Mouse (Mus musculus): Measurements from ENCODE around the gene Gm28827. TPM values are rescaled to one million over a fixed set of nuclear protein-coding genes. Genes with fewer than 3 reads are reported as not detected.

Gene Gm28827
- total RNA-seq (2023), result not detected

GRCm38 (mm10) chrY:83030647-83031046, at the start of gene Gm28827:
Gene Gm28827, plus strand, starts transcription at chrY:83030947.

